Mouse (Mus musculus) telencephalon, adult 2 months (tissue): ENCODE data around the gene Usp44.

Source experiments
- DNase-seq: peaks from one replicate; pipeline ENCODE4 v3.0.0-alpha.2; 2011; ENCODE audit warnings: low read depth, low spot score

Usp44 gene

DNA sequence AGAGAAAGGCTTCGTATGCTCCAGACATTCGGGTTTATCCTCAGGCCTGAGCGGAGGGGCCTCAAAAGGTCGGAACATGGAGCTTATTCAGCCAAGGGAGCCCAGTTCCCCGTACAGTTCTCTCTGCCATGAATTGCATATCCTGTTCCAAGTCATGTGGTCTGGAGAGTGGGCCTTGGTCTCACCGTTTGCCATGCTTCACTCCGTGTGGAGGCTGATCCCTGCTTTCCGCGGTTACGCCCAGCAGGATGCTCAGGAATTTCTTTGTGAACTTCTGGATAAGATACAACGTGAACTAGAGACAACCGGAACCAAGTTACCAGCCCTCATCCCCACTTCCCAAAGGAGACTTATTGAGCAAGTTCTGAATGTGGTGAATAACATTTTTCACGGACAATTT, 15.4 kb downstream of the Usp44 start:
- DNase-seq: no peak

DNA sequence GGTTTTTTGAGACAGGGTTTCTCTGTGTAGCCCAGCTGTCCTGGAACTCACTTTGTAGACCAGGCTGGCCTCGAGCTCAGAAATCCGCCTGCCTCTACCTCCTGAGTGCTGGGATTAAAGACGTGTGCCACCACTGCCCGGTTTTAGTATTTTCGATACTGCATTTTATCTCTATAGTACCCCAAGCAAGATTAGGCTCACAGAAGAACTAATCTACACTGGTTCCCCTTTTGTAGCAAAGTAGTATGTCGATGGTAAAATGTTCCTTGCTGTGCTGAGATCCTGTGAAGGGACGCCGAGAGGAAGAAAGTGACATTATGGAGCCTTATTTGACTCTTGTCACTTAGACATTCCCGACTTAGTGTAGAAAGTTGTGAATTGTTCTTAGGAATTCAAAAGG, 23.8 kb downstream of the Usp44 start:
- DNase-seq: no peak

- DNase-seq: no peak
Measured at GRCm38 (mm10) chr10:93856095-93856494, 24.7 kb downstream of the Usp44 start.

- no peak for DNase-seq
Measured at GRCm38 (mm10) chr10:93868401-93868800, 37.0 kb downstream of the Usp44 start.

DNA sequence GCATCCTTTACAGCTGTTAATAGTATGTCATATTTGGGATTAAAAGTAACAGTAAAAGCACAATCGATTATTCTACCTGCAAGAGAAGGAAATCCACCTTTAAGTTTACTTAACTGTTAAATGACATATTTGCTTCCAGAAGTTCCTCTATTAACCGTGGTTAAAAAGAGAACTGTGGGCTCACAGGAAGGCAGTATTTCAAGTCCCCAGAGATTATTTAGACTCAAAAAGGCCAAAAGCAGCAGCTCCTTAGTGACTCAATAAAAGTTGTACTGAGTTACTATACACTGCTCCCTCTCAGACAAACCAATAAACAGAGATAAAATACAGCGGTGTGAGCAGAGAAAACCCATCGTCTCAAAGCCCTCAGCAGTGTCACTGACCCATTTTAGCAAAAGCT, 37.5 kb downstream of the Usp44 start:
- DNase-seq: no peak

DNA sequence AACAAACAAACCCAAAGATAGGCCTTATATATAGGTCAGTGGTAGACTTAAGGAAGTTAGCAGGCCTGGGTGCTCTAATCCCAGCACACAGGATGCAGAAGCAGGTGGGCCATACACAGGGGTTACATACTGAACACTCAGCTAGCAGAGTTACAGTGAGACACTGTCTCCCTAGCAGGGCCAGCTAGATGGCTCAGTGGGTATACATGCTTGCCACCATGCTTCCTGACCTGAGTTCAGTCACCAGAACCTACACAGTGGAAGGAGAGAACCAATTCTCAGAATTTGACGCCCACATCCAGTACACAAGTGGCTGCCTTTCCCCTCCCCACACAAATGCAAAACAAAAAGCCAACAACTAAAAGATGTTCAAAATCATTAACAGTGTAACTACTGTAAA, 45.4 kb downstream of the Usp44 start:
- DNase-seq: no peak

- DNase-seq: no peak
Measured at GRCm38 (mm10) chr10:93878732-93879131, 47.4 kb downstream of the Usp44 start.

GRCm38 (mm10) chr10:93881918-93882317, 50.6 kb downstream of the Usp44 start:
- DNase-seq: no peak

- no peak for DNase-seq
Measured at GRCm38 (mm10) chr10:93882738-93883364, 51.5 kb downstream of the Usp44 start.

DNA sequence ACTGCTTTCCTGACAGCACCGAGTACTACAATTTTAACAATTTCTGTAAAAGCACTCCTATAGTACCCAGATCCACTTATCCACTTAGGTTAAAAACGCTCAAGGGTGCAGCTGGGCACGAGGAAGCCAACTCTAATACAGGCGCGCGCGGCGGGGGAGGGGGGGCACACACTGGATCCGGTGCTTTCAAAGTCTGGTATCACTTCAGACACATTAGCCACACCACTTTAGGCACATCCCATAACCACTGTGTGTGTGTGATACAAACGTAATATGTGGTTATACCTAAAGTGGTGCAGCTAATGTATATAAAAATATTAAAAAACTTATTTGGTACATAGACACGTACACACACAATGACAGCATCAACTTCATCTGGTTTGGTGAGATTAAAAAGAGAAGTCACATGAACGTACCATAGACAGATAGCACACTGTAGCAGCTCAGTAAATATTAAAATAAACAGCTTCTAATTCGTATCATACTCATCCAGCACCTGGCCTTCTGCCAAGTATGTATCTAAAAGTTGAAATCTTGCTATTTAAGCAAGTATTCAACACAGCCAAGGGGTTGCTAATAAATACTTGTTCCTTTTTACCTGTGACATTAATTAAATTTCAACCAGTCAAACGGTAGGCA, 54.6 kb downstream of the Usp44 start:
- no peak for DNase-seq

DNA sequence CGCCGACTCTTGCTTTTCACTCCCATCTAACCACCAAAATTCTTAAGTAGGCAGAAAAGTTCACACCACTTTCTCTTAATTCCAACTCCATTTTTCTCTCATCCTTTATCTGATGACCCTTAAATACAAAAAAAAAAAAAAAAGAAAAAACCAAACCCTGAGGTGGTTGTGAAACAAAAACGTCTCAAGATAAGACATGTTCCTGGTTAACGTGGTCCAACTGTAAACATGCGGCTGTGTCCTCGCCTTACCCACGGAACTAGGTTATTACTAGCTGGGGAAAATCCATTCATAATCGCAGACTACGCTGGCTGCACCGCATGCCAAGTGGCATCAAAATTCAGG, 57.2 kb downstream of the Usp44 start:
- no peak for DNase-seq

GRCm38 (mm10) chr10:93888935-93889578, 57.7 kb downstream of the Usp44 start:
- DNase-seq: peak; percentile 19

GRCm38 (mm10) chr10:93889579-93889950, 58.2 kb downstream of the Usp44 start:
- DNase-seq: peak; percentile 92

DNA sequence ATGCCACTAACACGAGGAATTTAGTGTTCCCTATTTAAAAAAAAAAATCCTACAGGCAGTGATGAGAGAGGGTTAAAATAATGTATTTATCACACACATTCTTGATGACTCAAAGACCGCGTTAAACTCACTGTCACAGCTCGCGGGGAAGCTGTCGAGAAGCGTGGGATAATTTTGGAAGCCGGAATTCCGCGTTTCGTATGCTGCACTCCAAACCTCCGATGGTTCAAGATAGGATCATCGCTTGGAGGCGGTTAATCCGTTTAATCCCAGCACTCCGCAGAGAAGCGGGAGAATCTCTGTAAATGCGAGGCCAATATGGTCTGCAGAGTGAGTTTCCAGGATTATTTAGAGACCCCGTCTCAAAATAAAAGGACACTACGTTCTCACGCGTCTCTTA, 58.6 kb downstream of the Usp44 start:
- DNase-seq: peak; percentile 70

- DNase-seq: no peak
Measured at GRCm38 (mm10) chr10:93890565-93890964, 59.2 kb downstream of the Usp44 start.

DNA sequence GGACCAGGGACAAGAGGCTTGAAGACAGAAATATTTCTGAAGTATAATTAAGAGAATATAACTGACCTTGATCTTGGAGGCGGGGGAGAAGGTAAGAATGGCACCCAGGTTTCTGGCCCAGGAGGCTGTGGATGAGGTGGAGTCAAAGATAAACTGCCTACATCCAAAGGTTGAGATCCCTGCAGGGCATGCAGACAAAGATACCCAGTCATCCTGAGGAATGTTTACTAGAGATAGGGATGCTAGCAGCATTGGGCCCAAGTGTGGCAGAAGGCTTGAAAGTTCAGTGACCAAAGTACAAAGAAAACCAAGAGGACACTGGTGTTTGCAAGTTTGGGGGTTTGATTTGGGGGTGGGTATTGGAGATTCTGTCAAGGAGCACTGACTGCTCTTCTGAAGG, 59.7 kb downstream of the Usp44 start:
- DNase-seq: no peak

- DNase-seq: no peak
Measured at GRCm38 (mm10) chr10:93892551-93892950, 61.2 kb downstream of the Usp44 start.

DNA sequence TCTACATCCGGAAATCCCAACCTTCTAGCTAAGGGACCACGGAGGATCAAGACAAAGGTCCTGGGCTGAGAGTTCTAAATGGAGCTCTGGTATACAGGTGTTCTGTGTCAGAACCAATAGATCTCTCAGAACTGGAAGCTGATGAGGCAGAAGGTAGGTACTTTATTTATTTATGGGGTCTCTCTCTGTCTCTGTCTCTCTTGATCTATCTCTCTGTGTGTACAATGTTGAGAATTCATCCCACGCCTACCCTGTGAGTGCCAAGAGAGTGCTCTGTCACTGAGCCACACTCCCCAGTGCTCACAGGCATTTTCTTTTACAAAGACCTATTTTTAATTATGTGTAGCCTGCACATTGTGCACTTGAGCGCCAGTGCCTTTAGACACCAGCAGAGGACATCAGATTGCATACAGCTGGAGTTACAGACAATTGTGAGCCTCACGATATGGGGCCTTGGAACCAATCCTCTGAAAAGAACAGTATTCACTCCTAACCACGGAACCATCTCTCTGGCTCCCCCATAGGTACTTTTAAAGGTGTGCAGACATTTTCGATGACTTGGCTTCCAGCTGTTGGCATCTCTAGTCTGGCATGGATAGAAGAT, 65.8 kb downstream of the Usp44 start, which contains the start of gene Metap2:
Gene Metap2 (minus strand): TSS at position 51 of the 604 bp plus-strand sequence.
- DNase-seq: no peak

- DNase-seq: no peak
Measured at GRCm38 (mm10) chr10:93899303-93899702, 67.9 kb downstream of the Usp44 start.

GRCm38 (mm10) chr10:93899907-93900306, 68.6 kb downstream of the Usp44 start:
- no peak for DNase-seq

GRCm38 (mm10) chr10:93907376-93907775, 76.0 kb downstream of the Usp44 start:
- no peak for DNase-seq
